Mouse (Mus musculus): ENCODE measurements around the gene Ddr2.

GRCm38 (mm10) chr1:170076339-170076738, 34.2 kb downstream of the Ddr2 start:
- no peak for TF ChIP-seq CTCF (IDR thresholded peaks at IDR 0.05; ENCODE audit: low read depth)
- TF ChIP-seq EP300 (IDR thresholded peaks at IDR 0.05; ENCODE audit: low read depth): no peak

All from heart, postnatal 0 days (tissue).